Mouse (Mus musculus): ENCODE data around the gene Chst8.

- TF ChIP-seq CTCF (IDR thresholded peaks at IDR 0.05; ENCODE audit: low read depth) (peak; percentile 66), EP300 (optimal IDR thresholded peaks at IDR 0.05) (no peak)
Measured at GRCm38 (mm10) chr7:34749753-34750152, 62.8 kb downstream of the Chst8 start.

Measured in stomach, postnatal 0 days (tissue).